Mouse (Mus musculus) heart, postnatal 0 days (tissue): ENCODE measurements at regions not wholly inside any gene's neighbourhood (a gene's known extent, or its start where the extent isn't known, plus 50 kb on each side); places are given as distances from the start of the nearest gene placed in this dataset.

Experiments used
- ATAC-seq: fragments of 200-750 bp; cut with Nextera tagmentation; 2 replicates; pipeline ENCODE4 v1.8.0; 2017; ENCODE audit warnings: low read depth, moderate number of reproducible peaks, moderate library complexity; ENCODE audit not compliant: insufficient read depth
- DNase-seq: peaks from one replicate; pipeline ENCODE4 v3.0.0-alpha.2; 2016; ENCODE audit warnings: low spot score
- H3K27ac ChIP-seq: fragments of 300-500 bp; sonication (generic); 2 replicates; pipeline ENCODE4 v1.5.1; 2014; ENCODE audit warnings: low read depth, mild to moderate bottlenecking
- H3K27me3 ChIP-seq: fragments of 300-500 bp; sonication (generic); 2 replicates; pipeline ENCODE4 v1.6.1; 2014; ENCODE audit warnings: low read length, mixed read lengths; ENCODE audit not compliant: control insufficient read depth, insufficient read depth
- H3K36me3 ChIP-seq: fragments of 300-500 bp; sonication (generic); replicated peaks from 2 replicates; pipeline ENCODE4 v1.6.1; 2014; ENCODE audit warnings: low read length, mixed read lengths; ENCODE audit not compliant: control insufficient read depth, insufficient read depth
- H3K4me1 ChIP-seq: fragments of 300-500 bp; sonication (generic); 2 replicates; pipeline ENCODE4 v1.6.1; 2014; ENCODE audit warnings: antibody characterized with exemption; ENCODE audit not compliant: control insufficient read depth, insufficient read depth
- H3K4me2 ChIP-seq: fragments of 300-500 bp; sonication (generic); 2 replicates; pipeline ENCODE4 v1.6.1; 2014; ENCODE audit warnings: low read depth, mild to moderate bottlenecking, low read length, moderate library complexity
- H3K4me3 ChIP-seq: fragments of 300-500 bp; sonication (generic); 2 replicates; pipeline ENCODE4 v1.5.1; 2014; ENCODE audit warnings: low read depth, low read length
- H3K9ac ChIP-seq: fragments of 300-500 bp; sonication (generic); replicated peaks from 2 replicates; pipeline ENCODE4 v1.6.1; 2014; ENCODE audit warnings: low read depth, low read length, mixed read lengths
- H3K9me3 ChIP-seq: fragments of 300-500 bp; sonication (generic); replicated peaks from 2 replicates; pipeline ENCODE4 v1.6.1; 2016; ENCODE audit warnings: low read length; ENCODE audit not compliant: control insufficient read depth
- CTCF ChIP-seq: IDR thresholded peaks from 2 replicates; pipeline ENCODE4 v1.5.1; 2016; ENCODE audit warnings: antibody characterized with exemption, control low read depth, low read depth
- EP300 ChIP-seq: IDR thresholded peaks from 2 replicates; pipeline ENCODE4 v1.6.1; 2016; ENCODE audit warnings: antibody characterized with exemption, low read depth
- WGBS: fragments of 180-500 bp; shearing (Covaris S2); extraction: QIAGEN DNeasy Blood & Tissue Kit; methylation state at CpG from one replicate; pipeline ENCODE4 v1.1.7; 2014; 5-methylcytosine and 5-hydroxymethylcytosine counted together

DNA sequence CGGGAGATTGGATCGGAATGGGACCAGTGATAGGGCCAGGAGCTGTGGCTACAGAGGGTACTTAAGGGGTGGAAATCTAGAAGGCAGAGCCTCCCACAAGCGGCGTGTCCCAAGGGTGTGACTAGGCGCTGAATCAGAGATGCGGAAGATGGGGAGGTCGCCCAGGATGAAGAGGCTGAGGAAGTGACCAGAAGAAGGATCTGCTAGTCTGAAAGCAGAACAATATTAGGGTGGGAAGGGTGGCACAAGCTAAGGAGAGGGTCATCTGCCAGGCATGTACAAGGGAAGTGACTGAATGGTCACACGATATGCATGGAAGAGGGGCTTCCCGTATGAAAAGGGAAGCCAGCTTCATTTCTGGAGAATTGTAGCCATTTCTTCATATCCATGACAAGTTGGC is 99.4 kb upstream of the Rreb1 start:
- H3K4me2 ChIP-seq = no peak overlapping the region
- no peaks in the 10 kb centered on the region for H3K9me3 ChIP-seq
- WGBS = 88% methylated on average over 9 of the region's 9 CpGs
- no peaks in the 10 kb centered on the region for H3K36me3 ChIP-seq
- no peaks in the 10 kb centered on the region for H3K27me3 ChIP-seq
- TF ChIP-seq EP300 (no peak), CTCF (no peak)
- no peak overlapping the region for H3K9ac ChIP-seq
- peaks cover 10% of the 10 kb centered on the region for H3K4me1 ChIP-seq
- H3K27ac ChIP-seq = no peak overlapping the region
- no peak overlapping the region for H3K4me3 ChIP-seq
- DNase-seq (no peak), ATAC-seq (no peak)

GRCm38 (mm10) chr13:37680837-37681619 is 97.2 kb upstream of the Rreb1 start:
- no peak for DNase-seq
- Histone ChIP-seq H3K27ac (no peak overlapping the region), H3K9ac (no peak overlapping the region), H3K9me3 (no peaks in the 10 kb centered on the region), H3K4me3 (no peak overlapping the region), H3K27me3 (no peaks in the 10 kb centered on the region), H3K4me2 (no peak overlapping the region), H3K36me3 (no peaks in the 10 kb centered on the region), H3K4me1 (peaks cover 10% of the 10 kb centered on the region)
- no peak for ATAC-seq
- WGBS = 55% methylated on average over 4 of the region's 4 CpGs
- TF ChIP-seq EP300 (no peak), CTCF (no peak)

DNA sequence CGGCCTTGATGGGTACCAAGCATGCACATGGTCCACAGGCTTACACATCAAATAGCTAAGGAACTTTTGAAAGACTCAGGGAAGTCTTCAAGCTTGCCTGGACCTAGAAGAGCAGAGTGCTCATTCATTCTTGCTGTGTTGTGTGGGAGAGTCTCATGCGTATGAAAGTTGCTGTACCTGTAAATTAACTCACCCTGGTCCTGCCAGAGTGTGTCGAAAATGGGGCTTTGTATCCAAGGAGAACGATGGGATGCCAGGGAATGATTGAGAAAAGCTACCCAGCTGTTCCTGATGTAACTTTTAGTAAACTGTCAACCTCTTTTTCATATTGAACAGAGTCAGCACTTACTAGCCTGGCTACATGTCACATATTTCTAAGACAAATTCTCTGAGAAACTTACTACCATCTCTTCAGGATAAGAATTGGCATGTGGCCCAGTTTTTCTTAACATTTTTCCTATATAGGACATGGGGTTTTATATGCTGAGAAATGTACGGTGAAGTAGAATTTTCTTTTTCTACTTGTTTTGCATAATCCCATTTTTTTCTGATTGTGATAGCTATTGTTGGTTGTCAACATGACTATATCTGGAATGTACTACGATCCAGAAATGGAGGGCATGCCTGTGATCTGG is 95.0 kb upstream of the Rreb1 start:
- ATAC-seq = no peak

GRCm38 (mm10) chr13:37685617-37686016 is 92.6 kb upstream of the Rreb1 start:
- Histone ChIP-seq H3K4me1 (no peaks in the 10 kb centered on the region), H3K4me3 (no peak overlapping the region), H3K9me3 (no peaks in the 10 kb centered on the region), H3K27ac (no peak overlapping the region), H3K36me3 (no peaks in the 10 kb centered on the region), H3K27me3 (no peaks in the 10 kb centered on the region), H3K4me2 (no peak overlapping the region), H3K9ac (no peak overlapping the region)
- WGBS = 70% methylated on average over 2 of the region's 2 CpGs
- no peak for TF ChIP-seq CTCF
- no peak for TF ChIP-seq EP300
- ATAC-seq = no peak
- no peak for DNase-seq

More for the DNA sequence above, 95.0 kb upstream of the Rreb1 start:
- no peaks in the 10 kb centered on the region for H3K36me3 ChIP-seq
- H3K27ac ChIP-seq = no peak overlapping the region
- no peaks in the 10 kb centered on the region for H3K27me3 ChIP-seq
- TF ChIP-seq EP300 = no peak
- TF ChIP-seq CTCF = no peak
- peaks cover 4% of the 10 kb centered on the region; the same call in 1 of the 2 replicates for H3K4me1 ChIP-seq
- H3K9me3 ChIP-seq = no peaks in the 10 kb centered on the region
- no peak overlapping the region for H3K4me3 ChIP-seq
- H3K4me2 ChIP-seq = no peak overlapping the region
- WGBS = 74% methylated on average over 6 of the region's 6 CpGs
- no peak overlapping the region for H3K9ac ChIP-seq
- DNase-seq = no peak

DNA sequence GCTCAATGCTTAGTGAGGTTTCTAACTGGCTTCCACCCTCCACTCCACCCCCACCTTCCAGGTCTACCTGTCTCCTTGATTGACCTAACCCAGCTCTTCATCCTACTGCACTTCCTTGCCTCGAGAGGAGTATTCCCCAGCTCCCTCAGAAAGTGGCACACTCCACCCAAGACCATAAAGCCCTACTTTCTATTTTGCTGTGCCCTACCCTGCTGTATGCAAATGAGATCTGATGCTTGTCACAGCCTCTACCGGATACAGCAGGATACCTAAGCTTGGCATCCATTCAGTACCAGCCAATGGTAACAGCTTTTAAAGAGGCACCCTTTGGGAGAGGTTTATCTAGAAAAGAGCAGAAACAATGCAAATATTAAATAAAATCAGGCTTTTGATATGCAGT is 92.1 kb upstream of the Rreb1 start:
- H3K27ac ChIP-seq = no peak overlapping the region
- 64% methylated on average over 2 of the region's 2 CpGs for WGBS
- no peak overlapping the region for H3K4me2 ChIP-seq
- DNase-seq = no peak
- ATAC-seq = no peak
- TF ChIP-seq CTCF = no peak
- no peak overlapping the region for H3K9ac ChIP-seq
- H3K4me1 ChIP-seq = no peaks in the 10 kb centered on the region
- H3K27me3 ChIP-seq = no peaks in the 10 kb centered on the region
- no peaks in the 10 kb centered on the region for H3K9me3 ChIP-seq
- no peak overlapping the region for H3K4me3 ChIP-seq
- H3K36me3 ChIP-seq = no peaks in the 10 kb centered on the region
